Mouse (Mus musculus): ENCODE results near the gene Dolk.

Gene Dolk

GRCm38 (mm10) chr2:30250166-30251128, 35.7 kb downstream of the Dolk start:
- no peak for DNase-seq (ENCODE audit: low read depth, low spot score)

GRCm38 (mm10) chr2:30249182-30249581, 37.0 kb downstream of the Dolk start:
- no peak for DNase-seq (ENCODE audit: low read depth, low spot score)

- no peak for DNase-seq (ENCODE audit: low read depth, low spot score)
Measured at GRCm38 (mm10) chr2:30247681-30248080, 38.5 kb downstream of the Dolk start.

GRCm38 (mm10) chr2:30247036-30247435, 39.1 kb downstream of the Dolk start:
- no peak for DNase-seq (ENCODE audit: low read depth, low spot score)

GRCm38 (mm10) chr2:30244595-30245178, 41.4 kb downstream of the Dolk start:
- DNase-seq (ENCODE audit: low read depth, low spot score) = no peak

GRCm38 (mm10) chr2:30243391-30243790, 42.7 kb downstream of the Dolk start:
- DNase-seq (ENCODE audit: low read depth, low spot score) = no peak

GRCm38 (mm10) chr2:30242509-30242908, 43.6 kb downstream of the Dolk start:
- DNase-seq (ENCODE audit: low read depth, low spot score) = no peak

GRCm38 (mm10) chr2:30240267-30240666, 45.9 kb downstream of the Dolk start, which contains the start of gene Gm28035:
Gene Gm28035, plus strand, starts transcription at chr2:30240567.
- no peak for DNase-seq (ENCODE audit: low read depth, low spot score)

- DNase-seq (ENCODE audit: low read depth, low spot score) = no peak
Measured at GRCm38 (mm10) chr2:30239777-30240176, 46.4 kb downstream of the Dolk start.

GRCm38 (mm10) chr2:30238906-30239465, 47.1 kb downstream of the Dolk start:
- DNase-seq (ENCODE audit: low read depth, low spot score) = no peak

- DNase-seq (ENCODE audit: low read depth, low spot score) = no peak
Measured at GRCm38 (mm10) chr2:30237881-30238280, 48.3 kb downstream of the Dolk start.

- peak; percentile 99 for DNase-seq (ENCODE audit: low read depth, low spot score)
Measured at GRCm38 (mm10) chr2:30237199-30237880, 48.8 kb downstream of the Dolk start, which contains the start of gene Lrrc8a. Gene Lrrc8a, plus strand, starts transcription at chr2:30237715.

- DNase-seq (ENCODE audit: low read depth, low spot score) = no peak
Measured at GRCm38 (mm10) chr2:30236426-30237198, 49.5 kb downstream of the Dolk start.

- no peak for DNase-seq (ENCODE audit: low read depth, low spot score)
Measured at GRCm38 (mm10) chr2:30235593-30235992, 50.5 kb downstream of the Dolk start.

Data from retina, postnatal 7 days (tissue).